Mouse (Mus musculus): ENCODE measurements around the gene Slc18b1. TPM values are rescaled to one million over a fixed set of nuclear protein-coding genes. Genes with fewer than 3 reads are reported as not detected.

Gene Slc18b1
- polyA plus RNA-seq, 1 experiment from 2014 or later = 23.2 TPM

- ATAC-seq (ENCODE audit: low FRiP score) (peak; percentile 17; the same call in 1 of the 2 replicates), DNase-seq (ENCODE audit: low spot score) (peak; percentile 84)
- no peaks in the 10 kb centered on the region for H3K4me1 ChIP-seq (replicated peaks; ENCODE audit: control insufficient read depth, insufficient read depth, low read length)
- H3K4me3 ChIP-seq (ENCODE audit: low read depth, low read length) = no peak overlapping the region
- no peak overlapping the region for H3K4me2 ChIP-seq (replicated peaks; ENCODE audit: low read depth, low read length)
- whole genome bisulfite sequencing = 75% methylated on average over 1 of the region's 1 CpGs
- H3K27ac ChIP-seq (ENCODE audit: low read depth, low read length) = no peak overlapping the region
- H3K9me3 ChIP-seq (ENCODE audit: control insufficient read depth, low read length) = no peaks in the 10 kb centered on the region
- no peaks in the 10 kb centered on the region for H3K27me3 ChIP-seq (ENCODE audit: control insufficient read depth, insufficient read depth, low read length)
- no peak overlapping the region for H3K9ac ChIP-seq (ENCODE audit: low read depth, low read length)
- H3K36me3 ChIP-seq (ENCODE audit: control insufficient read depth, insufficient read depth, low read length) = no peaks in the 10 kb centered on the region
Observed at GRCm38 (mm10) chr10:23815168-23815567, 18.4 kb downstream of the Slc18b1 start.

DNA sequence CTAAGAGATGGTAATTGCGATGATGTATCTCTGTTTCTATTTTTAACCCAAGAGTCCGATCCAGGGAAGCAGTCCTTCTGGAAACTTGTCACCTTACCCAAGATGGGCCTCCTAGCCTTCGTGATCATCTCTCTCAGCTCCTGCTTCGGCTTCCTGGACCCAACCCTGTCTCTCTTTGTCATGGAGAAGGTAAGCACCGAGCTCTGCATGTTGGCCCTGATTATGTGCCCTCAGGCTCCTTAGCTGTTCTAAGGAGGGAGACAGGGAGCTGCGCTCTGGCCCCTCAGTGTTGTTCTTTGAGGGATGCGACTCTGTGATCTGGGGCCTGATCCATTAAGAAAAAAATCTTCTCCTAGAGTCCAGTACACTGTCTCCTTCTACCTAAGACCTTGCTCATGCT lies 19.5 kb downstream of the Slc18b1 start:
- DNase-seq (ENCODE audit: low spot score) = no peak
- WGBS = 88% methylated on average over 7 of the region's 7 CpGs
- H3K9ac ChIP-seq (ENCODE audit: low read depth, low read length) = no peak overlapping the region

DNA sequence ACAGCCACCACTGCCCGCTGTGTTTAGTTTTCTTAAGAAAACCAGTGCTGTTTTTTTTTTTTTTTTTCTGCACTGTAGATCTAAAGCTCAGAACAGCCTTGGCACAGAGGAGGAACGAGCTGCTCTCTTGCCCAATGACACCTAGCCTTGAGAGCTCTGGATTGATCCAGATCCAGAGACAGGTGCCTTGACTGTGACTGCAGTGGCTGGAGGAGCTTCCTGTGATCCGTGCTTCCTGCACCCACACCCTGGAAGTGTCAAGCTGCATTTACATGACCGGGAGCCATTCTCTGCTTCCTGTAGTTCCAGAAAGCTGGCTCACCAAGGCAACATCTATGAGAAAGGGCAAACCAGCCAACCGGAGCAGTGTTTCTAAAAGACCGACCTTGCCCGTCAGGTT lies 29.7 kb downstream of the Slc18b1 start:
- no peak overlapping the region for H3K4me3 ChIP-seq (ENCODE audit: low read depth, low read length)
- WGBS = 91% methylated on average over 7 of the region's 7 CpGs

More for the DNA sequence above, 19.5 kb downstream of the Slc18b1 start:
- no peak for ATAC-seq (ENCODE audit: low FRiP score)
- H3K9me3 ChIP-seq (ENCODE audit: control insufficient read depth, low read length) = no peaks in the 10 kb centered on the region
- H3K4me1 ChIP-seq (replicated peaks; ENCODE audit: control insufficient read depth, insufficient read depth, low read length) = no peaks in the 10 kb centered on the region
- H3K4me2 ChIP-seq (replicated peaks; ENCODE audit: low read depth, low read length) = no peak overlapping the region
- no peak overlapping the region for H3K27ac ChIP-seq (ENCODE audit: low read depth, low read length)
- no peak overlapping the region for H3K4me3 ChIP-seq (ENCODE audit: low read depth, low read length)
- no peaks in the 10 kb centered on the region for H3K27me3 ChIP-seq (ENCODE audit: control insufficient read depth, insufficient read depth, low read length)
- H3K36me3 ChIP-seq (ENCODE audit: control insufficient read depth, insufficient read depth, low read length) = no peaks in the 10 kb centered on the region

DNA sequence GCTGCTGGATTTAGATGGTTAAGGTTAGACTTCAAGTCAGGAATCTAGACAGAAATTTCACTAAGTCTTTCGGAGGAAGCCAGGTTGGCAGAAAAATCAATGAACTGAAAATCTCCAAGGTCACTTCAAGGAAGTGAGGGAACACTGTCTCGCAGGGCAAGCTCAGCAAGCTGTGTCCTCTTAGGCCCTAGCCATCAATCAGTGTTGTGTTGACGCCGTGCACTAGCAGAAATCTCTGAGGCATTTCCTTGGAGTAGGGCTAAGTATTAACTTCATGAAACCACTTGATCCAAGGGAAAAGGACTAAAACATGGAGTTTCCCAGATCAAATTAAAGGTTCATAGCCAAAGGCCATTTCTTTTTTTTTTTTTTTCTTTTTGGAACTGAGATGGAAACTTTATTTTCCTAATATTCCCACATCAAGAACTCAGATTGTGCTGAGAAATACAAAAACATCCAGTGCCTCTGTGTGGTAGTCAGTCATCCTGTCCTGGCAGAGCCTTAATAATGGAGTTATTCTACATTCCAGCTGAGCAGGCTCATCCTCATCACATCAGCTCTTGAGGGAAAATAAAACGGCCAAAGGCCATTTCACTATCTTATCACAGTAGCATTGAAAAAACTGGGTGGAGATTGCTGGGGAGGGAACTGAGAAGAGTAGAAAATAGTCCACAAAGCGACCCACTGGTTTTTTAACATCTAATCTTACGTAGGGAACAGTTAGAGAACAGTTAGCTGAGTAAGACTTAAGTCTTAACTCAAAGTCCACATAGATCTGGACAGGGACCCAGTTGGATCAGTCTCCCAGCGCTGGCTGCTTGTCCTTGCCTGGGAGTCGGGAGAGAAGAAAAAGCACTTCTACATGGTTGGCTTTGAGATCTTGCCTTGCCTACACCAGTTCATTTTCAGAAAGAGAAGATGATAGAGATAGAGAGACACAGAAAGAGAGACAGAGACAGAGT lies 39.5 kb downstream of the Slc18b1 start:
- no peak overlapping the region for H3K4me2 ChIP-seq (replicated peaks; ENCODE audit: low read depth, low read length)
- H3K9ac ChIP-seq (ENCODE audit: low read depth, low read length) = no peak overlapping the region
- no peaks in the 10 kb centered on the region for H3K27me3 ChIP-seq (ENCODE audit: control insufficient read depth, insufficient read depth, low read length)
- no peaks in the 10 kb centered on the region for H3K9me3 ChIP-seq (ENCODE audit: control insufficient read depth, low read length)
- H3K36me3 ChIP-seq (ENCODE audit: control insufficient read depth, insufficient read depth, low read length) = no peaks in the 10 kb centered on the region
- ATAC-seq (ENCODE audit: low FRiP score) (no peak), DNase-seq (ENCODE audit: low spot score) (no peak)
- no peaks in the 10 kb centered on the region for H3K4me1 ChIP-seq (replicated peaks; ENCODE audit: control insufficient read depth, insufficient read depth, low read length)
- WGBS = 78% methylated on average over 9 of the region's 9 CpGs
- no peak overlapping the region for H3K4me3 ChIP-seq (ENCODE audit: low read depth, low read length)
- H3K27ac ChIP-seq (ENCODE audit: low read depth, low read length) = no peak overlapping the region

More for the DNA sequence above, 29.7 kb downstream of the Slc18b1 start:
- H3K4me2 ChIP-seq (replicated peaks; ENCODE audit: low read depth, low read length) = no peak overlapping the region
- no peaks in the 10 kb centered on the region for H3K9me3 ChIP-seq (ENCODE audit: control insufficient read depth, low read length)
- no peaks in the 10 kb centered on the region for H3K4me1 ChIP-seq (replicated peaks; ENCODE audit: control insufficient read depth, insufficient read depth, low read length)
- H3K27ac ChIP-seq (ENCODE audit: low read depth, low read length) = no peak overlapping the region
- H3K9ac ChIP-seq (ENCODE audit: low read depth, low read length) = no peak overlapping the region
- H3K27me3 ChIP-seq (ENCODE audit: control insufficient read depth, insufficient read depth, low read length) = no peaks in the 10 kb centered on the region
- ATAC-seq (ENCODE audit: low FRiP score) (no peak), DNase-seq (ENCODE audit: low spot score) (no peak)
- peaks cover 3% of the 10 kb centered on the region; the same call in 1 of the 2 replicates for H3K36me3 ChIP-seq (ENCODE audit: control insufficient read depth, insufficient read depth, low read length)

DNA sequence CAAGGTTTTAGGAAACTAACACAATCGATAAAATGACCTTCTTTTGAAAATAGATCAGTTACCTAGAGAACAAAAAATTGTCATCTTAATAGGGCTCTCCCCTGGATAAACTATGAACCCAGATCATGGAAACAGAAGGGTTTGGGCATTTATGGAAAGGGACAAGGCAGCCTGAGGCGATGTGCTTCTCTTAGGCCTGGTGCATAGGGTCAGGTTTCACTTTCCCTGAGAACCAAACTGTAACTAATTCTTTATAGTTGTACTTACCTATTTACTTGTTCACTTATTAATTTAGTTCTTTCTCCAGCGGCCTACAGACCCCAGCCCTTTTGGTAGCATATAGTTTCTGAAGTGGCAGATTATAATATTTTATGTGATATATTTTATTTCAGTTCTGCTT lies 40.3 kb downstream of the Slc18b1 start:
- no peak overlapping the region for H3K27ac ChIP-seq (ENCODE audit: low read depth, low read length)
- no peaks in the 10 kb centered on the region for H3K27me3 ChIP-seq (ENCODE audit: control insufficient read depth, insufficient read depth, low read length)
- no peak overlapping the region for H3K4me3 ChIP-seq (ENCODE audit: low read depth, low read length)
- no peak for ATAC-seq (ENCODE audit: low FRiP score)
- no peak overlapping the region for H3K9ac ChIP-seq (ENCODE audit: low read depth, low read length)
- H3K36me3 ChIP-seq (ENCODE audit: control insufficient read depth, insufficient read depth, low read length) = no peaks in the 10 kb centered on the region
- no peak for DNase-seq (ENCODE audit: low spot score)
- no peaks in the 10 kb centered on the region for H3K9me3 ChIP-seq (ENCODE audit: control insufficient read depth, low read length)
- H3K4me2 ChIP-seq (replicated peaks; ENCODE audit: low read depth, low read length) = no peak overlapping the region
- WGBS = 82% methylated on average over 3 of the region's 3 CpGs
- H3K4me1 ChIP-seq (replicated peaks; ENCODE audit: control insufficient read depth, insufficient read depth, low read length) = no peaks in the 10 kb centered on the region

DNA sequence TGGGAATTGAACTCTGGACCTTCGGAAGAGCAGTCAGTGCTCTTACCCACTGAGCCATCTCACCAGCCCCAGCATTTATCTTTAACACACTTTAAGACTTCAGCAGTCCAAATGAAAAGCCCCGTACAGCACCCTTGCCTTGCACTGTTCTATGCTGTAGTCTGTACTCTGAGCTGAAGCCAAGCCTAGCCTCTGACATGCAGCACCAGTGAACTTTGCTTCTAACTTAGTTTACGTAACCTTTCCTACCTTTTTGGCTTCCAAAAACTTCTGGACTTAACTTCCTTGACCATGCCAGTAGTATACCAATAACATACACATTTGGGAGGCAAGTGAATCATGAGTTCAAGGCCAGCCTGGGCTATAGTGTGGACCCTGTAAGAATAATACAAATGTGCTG lies 42.1 kb downstream of the Slc18b1 start:
- 95% methylated on average over 3 of the region's 3 CpGs for WGBS
- Histone ChIP-seq H3K9me3 (ENCODE audit: control insufficient read depth, low read length) (no peaks in the 10 kb centered on the region), H3K9ac (ENCODE audit: low read depth, low read length) (no peak overlapping the region), H3K27ac (ENCODE audit: low read depth, low read length) (no peak overlapping the region), H3K27me3 (ENCODE audit: control insufficient read depth, insufficient read depth, low read length) (no peaks in the 10 kb centered on the region), H3K4me1 (replicated peaks; ENCODE audit: control insufficient read depth, insufficient read depth, low read length) (no peaks in the 10 kb centered on the region), H3K36me3 (ENCODE audit: control insufficient read depth, insufficient read depth, low read length) (no peaks in the 10 kb centered on the region), H3K4me2 (replicated peaks; ENCODE audit: low read depth, low read length) (no peak overlapping the region), H3K4me3 (ENCODE audit: low read depth, low read length) (no peak overlapping the region)
- ATAC-seq (ENCODE audit: low FRiP score) = no peak
- DNase-seq (ENCODE audit: low spot score) = no peak

GRCm38 (mm10) chr10:23839368-23839767 lies 42.6 kb downstream of the Slc18b1 start:
- Histone ChIP-seq H3K27me3 (ENCODE audit: control insufficient read depth, insufficient read depth, low read length) (no peaks in the 10 kb centered on the region), H3K4me1 (replicated peaks; ENCODE audit: control insufficient read depth, insufficient read depth, low read length) (no peaks in the 10 kb centered on the region), H3K4me2 (replicated peaks; ENCODE audit: low read depth, low read length) (no peak overlapping the region), H3K4me3 (ENCODE audit: low read depth, low read length) (no peak overlapping the region), H3K27ac (ENCODE audit: low read depth, low read length) (no peak overlapping the region), H3K36me3 (ENCODE audit: control insufficient read depth, insufficient read depth, low read length) (no peaks in the 10 kb centered on the region), H3K9me3 (ENCODE audit: control insufficient read depth, low read length) (no peaks in the 10 kb centered on the region), H3K9ac (ENCODE audit: low read depth, low read length) (no peak overlapping the region)
- no peak for ATAC-seq (ENCODE audit: low FRiP score)
- DNase-seq (ENCODE audit: low spot score) = no peak
- 54% methylated on average over 9 of the region's 9 CpGs for WGBS

GRCm38 (mm10) chr10:23840496-23840895 lies 43.7 kb downstream of the Slc18b1 start:
- H3K9ac ChIP-seq (ENCODE audit: low read depth, low read length) = no peak overlapping the region
- no peaks in the 10 kb centered on the region for H3K4me1 ChIP-seq (replicated peaks; ENCODE audit: control insufficient read depth, insufficient read depth, low read length)
- no peaks in the 10 kb centered on the region for H3K27me3 ChIP-seq (ENCODE audit: control insufficient read depth, insufficient read depth, low read length)
- 83% methylated on average over 4 of the region's 4 CpGs for WGBS
- no peaks in the 10 kb centered on the region for H3K36me3 ChIP-seq (ENCODE audit: control insufficient read depth, insufficient read depth, low read length)
- DNase-seq (ENCODE audit: low spot score) (no peak), ATAC-seq (ENCODE audit: low FRiP score) (no peak)
- H3K9me3 ChIP-seq (ENCODE audit: control insufficient read depth, low read length) = no peaks in the 10 kb centered on the region
- no peak overlapping the region for H3K4me2 ChIP-seq (replicated peaks; ENCODE audit: low read depth, low read length)
- no peak overlapping the region for H3K27ac ChIP-seq (ENCODE audit: low read depth, low read length)
- no peak overlapping the region for H3K4me3 ChIP-seq (ENCODE audit: low read depth, low read length)
